Mouse (Mus musculus) heart, postnatal 25 days (tissue): ENCODE data around the gene Nr2e1. TPM values are rescaled to one million over a fixed set of nuclear protein-coding genes. Genes with fewer than 3 reads are reported as not detected.

ENCODE experiments used
- DNase-seq: peaks from one replicate; pipeline ENCODE4 v3.0.0; 2022; ENCODE audit warnings: low spot score
- intact Hi-C: fragments of 180-260 bp; cut with DNase I; formaldehyde crosslinking; loops from one replicate; pipeline ENCODE4 v1.15.1; 2025
- total RNA-seq, 2 experiments: library from RNA; stranded (reverse); gene quantifications; 2 replicates each; pipeline ENCODE4 v1.2.3; 2021

Nr2e1 gene
- total RNA-seq, 2 experiments from 2014 or later: not detected

GRCm38 (mm10) chr10:42590261-42591184 lies 7.1 kb upstream of the Nr2e1 start:
- intact Hi-C loops: no loop called here

GRCm38 (mm10) chr10:42589505-42589904 lies 6.1 kb upstream of the Nr2e1 start:
- intact Hi-C loops: no loop called here
- no peak for DNase-seq

More at GRCm38 (mm10) chr10:42590261-42591184, 7.1 kb upstream of the Nr2e1 start:
- DNase-seq: no peak

GRCm38 (mm10) chr10:42587961-42588750 lies 4.7 kb upstream of the Nr2e1 start:
- intact Hi-C loops: no loop called here
- DNase-seq: no peak

- no peak for DNase-seq
- intact Hi-C loops: no loop called here
Measured at GRCm38 (mm10) chr10:42585596-42586305, 2.3 kb upstream of the Nr2e1 start.

- intact Hi-C loops: no loop called here
- DNase-seq: no peak
Measured at GRCm38 (mm10) chr10:42585156-42585555, 1.7 kb upstream of the Nr2e1 start.

GRCm38 (mm10) chr10:42584436-42584983 lies 1.1 kb upstream of the Nr2e1 start:
- intact Hi-C loops: no loop called here
- no peak for DNase-seq

GRCm38 (mm10) chr10:42583902-42584435 lies 537 bp upstream of the Nr2e1 start:
- DNase-seq: no peak
- intact Hi-C loops: loop anchor here (2.0 kb wide), 1 partner anchor 49 kb away; no protein-coding TSS in a partner anchor

- intact Hi-C loops: loop anchor here (2.0 kb wide), 1 partner anchor 50 kb away; no protein-coding TSS in a partner anchor
- DNase-seq: no peak
Measured at GRCm38 (mm10) chr10:42582566-42583110, 794 bp downstream of the Nr2e1 start.

- DNase-seq: no peak
- intact Hi-C loops: loop anchor here (2.0 kb wide), 1 partner anchor 51 kb away; no protein-coding TSS in a partner anchor
Measured at GRCm38 (mm10) chr10:42581694-42582565, 1.5 kb downstream of the Nr2e1 start.

- DNase-seq: no peak
- intact Hi-C loops: no loop called here
Measured at GRCm38 (mm10) chr10:42580951-42581277, 2.5 kb downstream of the Nr2e1 start.

GRCm38 (mm10) chr10:42580131-42580950 lies 3.1 kb downstream of the Nr2e1 start:
- no peak for DNase-seq
- intact Hi-C loops: no loop called here

GRCm38 (mm10) chr10:42579475-42580130 lies 3.8 kb downstream of the Nr2e1 start:
- DNase-seq: no peak
- intact Hi-C loops: no loop called here

GRCm38 (mm10) chr10:42578698-42579474 lies 4.5 kb downstream of the Nr2e1 start:
- intact Hi-C loops: no loop called here

GRCm38 (mm10) chr10:42578281-42578675 lies 5.2 kb downstream of the Nr2e1 start:
- DNase-seq: no peak
- intact Hi-C loops: no loop called here

More at GRCm38 (mm10) chr10:42578698-42579474, 4.5 kb downstream of the Nr2e1 start:
- no peak for DNase-seq

GRCm38 (mm10) chr10:42577525-42578280 lies 5.7 kb downstream of the Nr2e1 start:
- intact Hi-C loops: no loop called here
- DNase-seq: no peak

GRCm38 (mm10) chr10:42574639-42575038 lies 8.8 kb downstream of the Nr2e1 start:
- intact Hi-C loops: no loop called here

More at GRCm38 (mm10) chr10:42574639-42575038, 8.8 kb downstream of the Nr2e1 start:
- no peak for DNase-seq
